Mouse (Mus musculus): Measurements from ENCODE around the gene Sh3gl1.

DNA sequence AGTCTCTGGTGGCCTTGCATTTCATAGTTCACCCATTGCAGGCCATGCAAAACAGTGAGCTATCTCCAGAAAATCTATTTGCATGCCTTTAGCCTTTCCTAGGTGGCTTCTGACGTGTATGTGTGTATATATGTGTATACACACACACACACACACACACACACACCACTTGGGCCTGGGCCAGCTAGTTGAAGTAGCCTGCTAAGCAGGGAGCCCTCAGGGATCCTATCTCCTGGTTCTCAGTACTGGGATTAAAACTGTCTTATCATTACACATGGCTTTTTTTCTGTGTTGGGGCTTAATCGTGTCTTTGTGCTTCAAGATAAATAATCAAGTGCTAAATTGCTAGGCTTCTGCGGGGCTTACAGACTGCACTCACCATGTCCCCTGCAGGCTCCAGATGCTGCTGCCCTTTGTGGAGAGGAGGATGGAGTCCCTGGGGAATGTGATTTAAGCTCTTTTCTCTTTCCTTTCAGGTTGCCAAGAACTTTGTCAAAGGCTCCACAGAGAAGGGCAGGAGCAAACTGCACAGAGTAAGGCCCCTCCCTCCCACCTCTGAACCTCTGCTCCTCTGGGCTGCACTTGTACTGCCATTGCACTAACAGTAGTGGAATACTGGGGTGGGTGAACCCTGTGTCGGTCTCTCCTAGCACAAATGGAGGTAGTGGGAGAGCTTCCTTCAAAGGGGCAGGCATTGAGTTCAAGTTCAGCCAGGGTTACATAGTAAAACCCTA, 19.7 kb upstream of the Sh3gl1 start:
- TF ChIP-seq GATA1 (IDR thresholded peaks at IDR 0.05; ENCODE audit: borderline replicate concordance, low read length) (no peak), FLI1 (IDR thresholded peaks at IDR 0.05; ENCODE audit: low read length) (no peak)
